Mouse (Mus musculus): ENCODE data around the gene Ccnd3.

- TF ChIP-seq POLR2A (IDR thresholded peaks at IDR 0.05; ENCODE audit: control insufficient read depth, extremely low read depth, insufficient read depth, low read length, poor library complexity) = no peak
- TF ChIP-seq CTCF (IDR thresholded peaks at IDR 0.05; ENCODE audit: borderline replicate concordance, control insufficient read depth, extremely low read depth, insufficient read depth, low read length, poor library complexity) = no peak
Observed at GRCm38 (mm10) chr17:47559726-47560125, 54.9 kb downstream of the Ccnd3 start.

Measured in thymus, adult 2 months (tissue).